Mouse (Mus musculus) midbrain, embryonic 15.5 days (tissue): ENCODE results near the gene Cox14. TPM values are rescaled to one million over a fixed set of nuclear protein-coding genes. Genes with fewer than 3 reads are reported as not detected.
"Not testable (repeated sequence)": the region's sequence is repeated elsewhere in the genome, so short reads cannot be mapped to it uniquely, and the experiment has no call there.

ENCODE experiments used
- ATAC-seq: fragments of 200-750 bp; cut with Nextera tagmentation; replicated peaks from 2 replicates; pipeline ENCODE4 v1.8.0; 2017; ENCODE audit warnings: moderate TSS enrichment
- H3K27ac ChIP-seq: fragments of 300-500 bp; sonication (generic); 2 replicates; pipeline ENCODE4 v1.5.1; 2015; ENCODE audit warnings: mild to moderate bottlenecking, inconsistent platforms
- H3K27me3 ChIP-seq: fragments of 300-500 bp; sonication (generic); replicated peaks from 2 replicates; pipeline ENCODE4 v1.6.1; 2015; ENCODE audit warnings: inconsistent platforms
- H3K36me3 ChIP-seq: fragments of 300-500 bp; sonication (generic); replicated peaks from 2 replicates; pipeline ENCODE4 v1.6.1; 2015; ENCODE audit warnings: inconsistent platforms
- H3K4me1 ChIP-seq: fragments of 300-500 bp; sonication (generic); 2 replicates; pipeline ENCODE4 v1.6.1; 2015; ENCODE audit warnings: inconsistent platforms
- H3K4me2 ChIP-seq: fragments of 300-500 bp; sonication (generic); 2 replicates; pipeline ENCODE4 v1.6.1; 2015; ENCODE audit warnings: inconsistent platforms, mild to moderate bottlenecking, moderate library complexity
- H3K4me3 ChIP-seq: fragments of 300-500 bp; sonication (generic); 2 replicates; pipeline ENCODE4 v1.5.1; 2015; ENCODE audit warnings: mild to moderate bottlenecking, inconsistent platforms
- H3K9ac ChIP-seq: fragments of 300-500 bp; sonication (generic); 2 replicates; pipeline ENCODE4 v1.6.1; 2015; ENCODE audit warnings: mild to moderate bottlenecking, inconsistent platforms
- H3K9me3 ChIP-seq: fragments of 300-500 bp; sonication (generic); 2 replicates; pipeline ENCODE4 v1.6.1; 2016; ENCODE audit warnings: inconsistent platforms
- WGBS: fragments of 180-500 bp; shearing (Covaris S2); methylation state at CpG from one replicate; pipeline ENCODE4 v1.1.7; 2015; ENCODE audit warnings: mixed read lengths; 5-methylcytosine and 5-hydroxymethylcytosine counted together
- polyA plus RNA-seq: library from polyadenylated mRNA; unstranded; fragments of >200 nt; fragmentation: Nextera tagmentation; extraction: Ambion mirVana; gene quantifications from 2 replicates; pipeline ENCODE4 v1.2.1, GENCODE M21; 2015

Cox14 gene
- polyA plus RNA-seq, 1 experiment from 2014 or later: 150 TPM

GRCm38 (mm10) chr15:99700219-99701106 lies 25.0 kb upstream of the Cox14 start:
- WGBS: 93% methylated on average over 18 of the region's 18 CpGs
- peaks cover 26% of the 10 kb centered on the region for H3K4me1 ChIP-seq
- H3K9ac ChIP-seq: no peak overlapping the region
- H3K36me3 ChIP-seq: peaks cover 23% of the 10 kb centered on the region
- H3K4me3 ChIP-seq: no peak overlapping the region
- no peak for ATAC-seq
- H3K9me3 ChIP-seq: no peaks in the 10 kb centered on the region
- H3K27me3 ChIP-seq: no peaks in the 10 kb centered on the region
- no peak overlapping the region for H3K27ac ChIP-seq
- no peak overlapping the region for H3K4me2 ChIP-seq

DNA sequence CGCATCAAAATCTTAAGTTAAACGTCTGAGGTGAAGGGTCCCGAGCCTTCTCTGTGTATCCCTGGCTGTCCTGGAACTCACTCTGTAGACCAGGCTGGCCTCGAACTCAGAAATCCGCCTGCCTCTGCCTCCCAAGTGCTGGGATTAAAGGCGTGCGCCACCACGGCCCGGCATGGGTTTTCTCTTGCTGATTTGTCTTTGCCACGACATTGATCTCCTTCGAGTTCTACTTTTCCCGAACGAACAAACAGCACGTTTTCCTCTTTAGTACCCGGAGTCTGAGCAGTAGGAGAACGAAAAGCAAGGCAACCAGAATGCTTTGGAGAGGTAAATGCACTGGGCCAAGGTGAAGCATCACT lies 23.8 kb upstream of the Cox14 start:
- Histone ChIP-seq H3K36me3 (peaks cover 20% of the 10 kb centered on the region; the same call in 1 of the 2 replicates), H3K9ac (0 out of 2 replicates have a peak overlapping the region, but pooled peaks have one; percentile 96), H3K4me3 (peak overlapping the region; percentile 87), H3K4me2 (peak overlapping the region; percentile 95), H3K27ac (peak overlapping the region; percentile 98), H3K4me1 (peaks cover 30% of the 10 kb centered on the region)
- H3K9me3 ChIP-seq, H3K27me3 ChIP-seq: not testable (repeated sequence)
- peak; percentile 2; the same call in 1 of the 2 replicates for ATAC-seq
- WGBS: 50% methylated on average over 16 of the region's 16 CpGs

- peak within 1 kb of the TSS; percentile 98 for H3K27ac ChIP-seq
- H3K36me3 ChIP-seq: peaks cover 18% of the 10 kb centered on the region
- WGBS: under 1% methylated on average over 63 of the region's 71 CpGs
- H3K4me3 ChIP-seq: peak within 1 kb of the TSS; percentile 87
- H3K27me3 ChIP-seq: no peaks in the 10 kb centered on the region
- peak; percentile 96 for ATAC-seq
- peaks cover 30% of the 10 kb centered on the region for H3K4me1 ChIP-seq
- H3K4me2 ChIP-seq: peak within 1 kb of the TSS; percentile 95
- H3K9ac ChIP-seq: peak within 1 kb of the TSS; percentile 96
- no peaks in the 10 kb centered on the region for H3K9me3 ChIP-seq
These were observed 23.2 kb upstream of the Cox14 start, which contains the start of gene Smarcd1 for GRCm38 (mm10) chr15:99701999-99702900. Smarcd1 (plus strand) TSS chr15:99702129.

GRCm38 (mm10) chr15:99703104-99703503 lies 22.3 kb upstream of the Cox14 start:
- H3K9ac ChIP-seq: peak overlapping the region; percentile 96
- H3K9me3 ChIP-seq: no peaks in the 10 kb centered on the region
- 49% methylated on average over 9 of the region's 9 CpGs for WGBS
- ATAC-seq: no peak
- peaks cover 27% of the 10 kb centered on the region for H3K36me3 ChIP-seq
- H3K27me3 ChIP-seq: no peaks in the 10 kb centered on the region
- H3K4me2 ChIP-seq: peak overlapping the region; percentile 95
- peaks cover 30% of the 10 kb centered on the region for H3K4me1 ChIP-seq
- peak overlapping the region; percentile 98 for H3K27ac ChIP-seq
- H3K4me3 ChIP-seq: peak overlapping the region; percentile 87

GRCm38 (mm10) chr15:99703676-99704040 lies 21.8 kb upstream of the Cox14 start:
- Histone ChIP-seq H3K4me2 (peak overlapping the region; percentile 95), H3K36me3 (peaks cover 32% of the 10 kb centered on the region), H3K9me3 (no peaks in the 10 kb centered on the region), H3K9ac (peak overlapping the region; percentile 96; the same call in 1 of the 2 replicates), H3K27ac (peak overlapping the region; percentile 98), H3K27me3 (no peaks in the 10 kb centered on the region), H3K4me3 (peak overlapping the region; percentile 87), H3K4me1 (peaks cover 30% of the 10 kb centered on the region)
- 55% methylated on average over 5 of the region's 5 CpGs for WGBS
- ATAC-seq: no peak

GRCm38 (mm10) chr15:99704041-99704681 lies 21.3 kb upstream of the Cox14 start:
- ATAC-seq: no peak
- Histone ChIP-seq H3K4me2 (peak overlapping the region; percentile 95), H3K9me3 (no peaks in the 10 kb centered on the region), H3K4me1 (peaks cover 30% of the 10 kb centered on the region), H3K27me3 (no peaks in the 10 kb centered on the region), H3K9ac (peak overlapping the region; percentile 96), H3K4me3 (peak overlapping the region; percentile 87), H3K36me3 (peaks cover 38% of the 10 kb centered on the region), H3K27ac (peak overlapping the region; percentile 98)
- 16% methylated on average over 23 of the region's 23 CpGs for WGBS

DNA sequence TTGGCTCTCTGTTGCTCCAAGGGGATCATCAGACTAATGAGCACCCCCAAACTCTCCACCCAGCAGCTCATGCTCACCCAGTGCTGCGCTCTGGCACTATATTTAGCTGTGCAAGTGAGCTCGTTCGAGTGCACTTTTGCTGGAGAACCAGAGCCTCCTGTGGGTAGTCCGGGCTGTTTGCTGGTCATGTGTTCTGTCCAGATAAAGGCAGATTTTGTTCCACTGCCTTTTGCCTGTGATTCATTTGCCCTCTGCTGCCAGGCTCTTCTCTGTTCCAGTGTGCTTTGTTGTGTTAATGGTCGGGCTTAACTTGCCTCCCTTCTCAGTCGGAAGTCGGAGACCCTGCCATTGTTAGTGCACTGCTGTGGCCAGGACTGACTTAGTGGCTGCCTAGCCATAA lies 20.5 kb upstream of the Cox14 start:
- Histone ChIP-seq H3K36me3 (peaks cover 41% of the 10 kb centered on the region), H3K27ac (peak overlapping the region; percentile 71), H3K27me3 (no peaks in the 10 kb centered on the region), H3K9ac (peak overlapping the region; percentile 3; the same call in 1 of the 2 replicates), H3K4me2 (peak overlapping the region; percentile 95), H3K4me3 (peak overlapping the region; percentile 87), H3K9me3 (no peaks in the 10 kb centered on the region), H3K4me1 (peaks cover 30% of the 10 kb centered on the region)
- WGBS: 20% methylated on average over 7 of the region's 7 CpGs
- no peak for ATAC-seq

GRCm38 (mm10) chr15:99705440-99706048 lies 19.9 kb upstream of the Cox14 start, which contains the start of gene Gm17349:
Gm17349 (minus strand) TSS chr15:99705490.
- H3K9me3 ChIP-seq: no peaks in the 10 kb centered on the region
- WGBS: 62% methylated on average over 11 of the region's 11 CpGs
- H3K27ac ChIP-seq: peak within 1 kb of the TSS; percentile 71
- H3K36me3 ChIP-seq: peaks cover 46% of the 10 kb centered on the region
- peak within 1 kb of the TSS; percentile 87 for H3K4me3 ChIP-seq
- no peak for ATAC-seq
- H3K4me2 ChIP-seq: peak within 1 kb of the TSS; percentile 95
- no peaks in the 10 kb centered on the region for H3K27me3 ChIP-seq
- peaks cover 30% of the 10 kb centered on the region for H3K4me1 ChIP-seq
- H3K9ac ChIP-seq: peak within 1 kb of the TSS; percentile 96

GRCm38 (mm10) chr15:99708176-99708575 lies 17.2 kb upstream of the Cox14 start:
- Histone ChIP-seq H3K27me3 (no peaks in the 10 kb centered on the region), H3K9ac (no peak overlapping the region), H3K9me3 (no peaks in the 10 kb centered on the region), H3K27ac (no peak overlapping the region), H3K36me3 (peaks cover 69% of the 10 kb centered on the region), H3K4me2 (no peak overlapping the region), H3K4me3 (no peak overlapping the region), H3K4me1 (peaks cover 24% of the 10 kb centered on the region)
- no peak for ATAC-seq
- 95% methylated on average over 13 of the region's 13 CpGs for WGBS

- Histone ChIP-seq H3K27me3 (no peaks in the 10 kb centered on the region), H3K27ac (no peak overlapping the region), H3K9ac (no peak overlapping the region), H3K9me3 (no peaks in the 10 kb centered on the region), H3K4me3 (no peak overlapping the region), H3K4me2 (no peak overlapping the region), H3K36me3 (peaks cover 65% of the 10 kb centered on the region), H3K4me1 (peaks cover 4% of the 10 kb centered on the region; the same call in 1 of the 2 replicates)
- ATAC-seq: no peak
- 90% methylated on average over 10 of the region's 10 CpGs for WGBS
These were observed 14.9 kb upstream of the Cox14 start for GRCm38 (mm10) chr15:99710221-99711190.
